Mouse (Mus musculus): Measurements from ENCODE around the gene Mrps36.
A peak's percentile ranks its signal among the peaks of the same experiment; 100 is the strongest.
"Not testable (repeated sequence)": the region's sequence is repeated elsewhere in the genome, so short reads cannot be mapped to it uniquely, and the experiment has no call there.

Mrps36 gene

DNA sequence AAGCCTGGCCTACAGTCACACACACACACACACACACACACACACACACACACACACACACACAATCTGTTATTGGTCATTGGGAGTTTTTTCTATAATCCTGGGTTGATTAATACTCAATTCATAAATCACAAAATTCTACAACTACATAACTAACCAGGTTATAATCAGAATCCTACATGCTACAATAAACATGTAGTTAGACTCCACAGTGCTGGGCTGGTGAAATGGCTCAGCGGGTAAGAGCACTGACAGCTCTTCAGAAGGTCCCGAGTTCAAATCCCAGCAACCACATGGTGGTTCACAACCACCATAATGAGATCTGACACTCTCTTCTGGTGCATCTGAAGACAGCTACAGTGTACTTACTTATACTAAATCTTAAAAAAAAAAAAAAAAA, 11.7 kb downstream of the Mrps36 start:
- no peak for DNase-seq (ENCODE audit: low read depth)

DNA sequence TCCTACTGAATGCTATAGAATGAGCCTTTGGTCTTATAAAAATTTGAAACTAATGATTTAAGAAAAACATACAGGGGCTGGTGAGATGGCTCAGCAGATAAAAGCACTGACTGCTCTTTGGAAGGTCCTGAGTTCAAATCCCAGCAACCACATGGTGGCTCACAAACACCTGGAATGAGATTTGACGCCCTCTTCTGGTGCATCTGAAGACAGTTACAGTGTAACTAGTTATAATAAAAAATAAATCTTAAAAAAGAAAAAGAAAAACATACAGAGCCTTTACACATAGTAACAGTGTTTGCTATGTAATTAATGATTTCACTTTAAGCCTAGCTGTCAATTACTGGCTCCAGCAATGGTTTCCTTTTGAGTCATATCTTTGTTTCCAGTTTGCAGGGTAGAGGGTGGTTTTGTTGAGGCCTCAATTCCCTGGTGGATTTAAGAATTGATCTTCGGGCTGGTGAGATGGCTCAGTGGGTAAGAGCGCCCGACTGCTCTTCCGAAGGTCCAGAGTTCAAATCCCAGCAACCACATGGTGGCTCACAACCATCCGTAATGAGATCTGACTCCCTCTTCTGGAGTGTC, 12.9 kb downstream of the Mrps36 start:
- not testable (repeated sequence) for DNase-seq (ENCODE audit: low read depth)

DNA sequence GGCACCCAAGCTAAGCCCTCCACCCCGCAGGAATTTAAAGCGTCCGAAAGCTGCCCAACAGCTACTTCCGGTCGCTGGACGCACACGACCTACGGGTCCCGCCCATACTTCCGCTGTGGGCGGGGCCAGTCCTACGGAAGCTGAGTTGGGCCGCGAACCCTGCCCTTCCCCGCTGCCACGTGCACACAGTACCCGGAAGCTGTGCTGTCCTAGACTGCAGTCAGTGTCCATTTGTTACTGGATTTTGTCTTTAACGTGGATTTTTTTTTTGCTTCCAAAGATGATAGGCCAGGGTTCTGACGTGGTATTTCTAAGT, 13.6 kb downstream of the Mrps36 start, which contains the start of gene Cdk7:
Gene Cdk7 (minus strand): TSS at position 79 of the 316 bp plus-strand sequence.
- peak; percentile 94 for DNase-seq (ENCODE audit: low read depth)

DNA sequence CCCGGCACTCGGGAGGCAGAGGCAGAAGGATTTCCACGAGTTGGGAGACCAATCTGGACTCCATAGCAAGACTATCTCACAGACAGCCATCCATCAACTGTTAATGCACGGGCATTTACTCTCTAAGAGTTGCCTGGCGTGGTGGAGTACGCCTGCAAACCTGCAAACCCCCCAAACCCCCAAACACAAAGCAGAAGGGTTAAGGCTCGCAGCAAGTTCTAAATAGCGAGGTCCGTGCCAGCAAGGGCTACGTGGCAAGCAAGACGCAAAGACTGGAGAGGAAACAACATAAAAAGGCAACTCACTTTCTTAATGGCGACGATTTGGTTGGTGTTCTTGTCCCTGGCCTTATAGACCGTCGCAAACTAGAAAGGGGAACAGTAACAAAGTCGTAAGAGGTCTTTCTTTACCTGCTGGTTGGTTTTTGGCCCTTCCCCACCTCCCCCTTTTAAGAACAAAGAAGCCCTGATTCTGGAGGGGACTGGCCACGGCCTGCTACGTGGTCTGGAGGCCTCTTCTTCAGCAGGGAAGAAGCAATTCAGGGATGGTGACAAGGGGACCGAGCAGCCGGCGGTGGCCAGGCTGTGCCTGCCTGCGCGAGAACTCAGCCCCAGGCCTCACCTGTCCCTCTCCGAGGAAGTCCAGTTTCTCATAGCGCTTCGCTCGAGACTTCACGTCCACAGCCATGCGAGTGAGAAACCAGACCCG, 14.2 kb downstream of the Mrps36 start:
- no peak for DNase-seq (ENCODE audit: low read depth)

DNA sequence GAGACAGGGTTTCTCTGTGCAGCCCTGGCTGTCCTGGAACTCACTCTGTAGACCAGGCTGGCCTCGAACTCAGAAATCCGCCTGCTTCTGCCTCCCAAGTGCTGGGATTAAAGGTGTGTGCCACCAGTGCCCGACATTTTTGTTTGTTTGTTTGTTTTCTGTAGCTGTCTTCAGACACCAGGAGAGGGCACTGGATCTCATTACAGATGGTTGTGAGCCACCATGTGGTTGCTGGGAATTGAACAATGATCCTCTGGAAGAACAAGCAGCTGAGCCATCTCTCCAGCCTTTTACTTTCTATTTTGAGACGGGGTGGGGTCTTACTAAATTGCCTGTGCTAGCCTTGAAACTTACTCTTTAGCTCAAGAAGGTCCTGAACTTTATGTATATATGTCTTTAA, 15.9 kb downstream of the Mrps36 start:
- DNase-seq (ENCODE audit: low read depth), result not testable (repeated sequence)

DNA sequence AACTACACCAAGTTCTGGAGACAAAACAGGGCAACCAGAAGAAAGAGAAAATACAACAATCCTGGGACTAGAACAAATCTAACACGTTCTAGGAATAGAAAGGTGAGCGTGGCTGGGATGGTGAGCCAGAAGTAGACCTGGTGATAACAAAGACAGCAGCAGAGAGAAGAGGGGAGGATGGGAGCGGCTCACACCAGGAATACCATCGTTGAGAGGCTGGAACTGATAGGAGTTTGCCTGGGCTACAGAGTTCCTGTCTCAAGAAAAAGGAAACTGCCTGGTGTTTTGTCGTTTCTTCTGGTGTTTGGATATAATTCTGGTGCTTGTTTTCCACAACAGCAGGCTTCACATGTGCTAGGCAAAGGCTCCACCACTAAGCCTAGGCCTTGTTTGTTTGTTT, 16.4 kb downstream of the Mrps36 start:
- no peak for DNase-seq (ENCODE audit: low read depth)

DNA sequence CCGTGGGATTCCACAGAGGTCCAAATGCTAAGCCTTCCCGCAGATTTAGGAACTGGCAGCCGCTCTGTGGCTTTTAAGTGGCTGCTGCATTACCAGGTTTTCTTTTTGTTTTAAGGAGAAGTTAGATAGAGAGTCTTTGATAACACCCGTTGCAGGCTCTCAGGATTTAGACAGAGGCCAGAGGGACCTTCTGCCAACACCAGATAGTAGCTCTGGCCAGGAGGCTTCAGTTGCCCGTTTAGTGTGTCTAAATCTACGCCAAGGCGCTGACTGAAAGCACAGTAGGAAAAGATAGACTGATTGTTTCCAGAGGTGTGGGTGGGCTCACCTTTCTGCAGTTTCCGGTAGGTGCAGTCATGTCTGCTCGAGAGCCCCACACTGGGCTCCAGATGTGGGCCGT, 19.3 kb downstream of the Mrps36 start:
- no peak for DNase-seq (ENCODE audit: low read depth)

DNA sequence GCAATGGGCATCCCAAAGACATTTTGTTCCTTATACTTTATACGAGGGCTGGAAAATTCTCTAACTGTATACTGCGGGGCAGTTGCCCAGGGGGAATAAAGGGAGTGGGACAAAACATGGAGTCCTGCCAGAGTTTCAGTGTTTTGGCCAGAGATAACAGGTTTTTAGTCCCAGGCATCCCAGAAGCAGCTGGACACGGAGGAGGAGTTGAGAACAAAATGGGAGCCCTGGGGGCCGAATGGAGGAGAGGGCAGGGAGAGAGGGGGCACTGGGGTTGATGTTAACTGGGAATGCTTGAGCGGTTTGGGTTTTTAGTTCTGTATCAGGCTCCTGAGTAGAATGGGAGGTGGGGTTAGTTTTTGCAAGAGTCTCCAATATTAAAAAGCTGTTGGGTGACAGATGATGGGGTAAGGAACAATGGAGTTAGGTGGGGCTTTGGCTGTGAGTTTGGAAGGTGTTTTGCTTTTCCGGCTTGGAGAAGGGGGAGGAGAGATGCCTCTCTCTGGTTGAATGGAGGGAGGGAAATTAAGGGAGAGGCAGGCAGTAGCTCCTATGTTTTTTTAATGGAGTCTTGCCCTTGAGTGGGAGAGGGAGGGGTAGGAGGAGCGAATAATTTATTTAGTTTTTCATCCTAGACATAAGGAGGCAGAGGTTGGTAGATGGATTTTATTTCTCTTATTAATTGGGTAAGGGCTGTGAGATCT, 20.3 kb downstream of the Mrps36 start:
- DNase-seq (ENCODE audit: low read depth), result no peak

DNA sequence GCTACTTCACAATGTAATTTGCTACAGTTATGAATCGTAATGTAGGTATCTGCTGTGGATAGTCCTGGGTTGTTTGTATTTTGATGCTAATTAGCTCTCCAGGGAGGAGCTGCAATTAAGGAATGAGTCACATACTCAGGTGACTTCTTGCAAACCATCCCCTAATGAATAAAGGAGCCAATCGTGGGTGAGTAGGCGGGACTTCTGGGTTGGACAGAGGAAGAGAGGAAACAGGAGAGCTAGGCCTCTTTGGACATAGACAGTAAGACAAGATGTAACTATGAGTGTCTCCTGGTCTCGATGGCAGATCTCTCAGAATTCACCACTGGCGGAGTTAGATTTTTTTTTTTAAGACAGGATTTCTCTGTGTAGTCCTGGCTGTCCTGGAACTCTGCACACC, 22.8 kb downstream of the Mrps36 start:
- DNase-seq (ENCODE audit: low read depth), result no peak

DNA sequence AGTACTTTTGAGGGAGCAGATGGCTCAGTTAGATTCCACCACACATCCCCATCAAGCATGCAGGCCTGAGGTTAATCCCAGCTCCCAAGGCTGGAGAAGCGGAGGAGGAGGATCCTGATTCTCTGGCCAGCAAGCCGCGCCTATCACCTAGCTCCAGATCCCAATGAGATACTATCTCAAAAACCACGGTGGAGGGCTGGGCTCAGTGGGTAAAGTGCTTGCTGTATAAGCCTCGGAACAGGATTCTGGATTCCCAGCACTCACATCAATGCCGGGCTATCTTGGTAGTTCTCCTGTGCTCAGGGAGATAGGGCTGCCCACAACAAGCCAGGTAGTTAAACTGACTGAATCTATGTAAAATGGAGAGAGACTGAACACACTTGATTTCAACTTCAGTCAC, 29.0 kb downstream of the Mrps36 start:
- DNase-seq (ENCODE audit: low read depth), result no peak

DNA sequence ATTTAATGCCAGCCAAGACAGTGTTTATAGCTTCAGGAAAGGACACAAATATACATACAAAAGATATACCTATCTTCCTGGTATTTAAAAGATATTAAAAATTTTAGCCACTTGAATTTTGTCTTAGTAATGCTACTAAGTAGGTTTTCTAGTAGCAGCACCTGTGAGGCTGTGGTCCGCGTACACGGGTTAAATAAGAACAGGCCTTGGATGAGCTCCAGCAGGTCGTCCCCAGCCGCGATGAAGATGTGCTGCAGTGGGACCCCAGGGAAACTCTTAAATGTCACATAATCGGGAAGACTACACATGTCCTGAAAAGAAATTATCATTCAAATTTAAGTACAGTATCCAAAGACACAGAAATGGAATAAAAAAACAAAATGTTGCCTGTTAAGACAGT, 38.3 kb downstream of the Mrps36 start:
- DNase-seq (ENCODE audit: low read depth), result no peak

DNA sequence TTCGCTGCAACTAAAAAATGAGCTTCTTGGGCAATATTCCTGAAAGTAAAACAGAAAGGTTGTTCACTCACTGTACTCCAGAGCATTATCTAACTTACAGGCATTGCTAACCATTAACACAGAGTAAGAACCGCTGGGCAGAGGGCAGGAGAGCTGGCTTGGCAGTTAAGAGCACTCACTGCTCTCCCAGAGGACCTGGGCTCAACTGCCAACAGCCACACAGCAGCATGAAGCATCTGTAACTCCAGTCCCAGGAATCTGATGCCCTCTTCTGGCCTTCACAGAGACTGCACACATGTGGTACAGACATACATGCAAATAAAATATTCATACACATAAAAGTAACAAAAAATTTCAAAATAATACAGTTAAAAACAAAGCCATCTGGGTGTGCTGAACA, 41.0 kb downstream of the Mrps36 start:
- DNase-seq (ENCODE audit: low read depth), result no peak

DNA sequence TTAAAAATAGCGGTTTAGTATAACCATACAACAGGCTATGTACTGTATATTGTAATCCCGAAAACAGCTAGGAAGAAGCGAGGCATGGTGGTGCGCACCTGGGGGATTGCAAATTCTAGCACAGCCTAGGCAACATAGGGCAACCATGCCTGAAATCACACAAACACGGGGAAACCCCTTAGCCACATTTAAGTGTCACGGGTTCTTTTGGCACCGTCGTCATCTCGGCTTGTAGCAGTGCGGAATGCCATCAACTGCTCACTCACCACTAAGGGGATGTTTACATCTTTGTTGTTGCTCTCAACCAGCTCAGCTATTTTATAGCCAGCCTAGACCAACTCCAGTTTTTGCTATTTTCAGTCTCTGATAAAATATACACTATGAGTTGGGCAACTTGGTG, 45.6 kb downstream of the Mrps36 start:
- DNase-seq (ENCODE audit: low read depth), result no peak

DNA sequence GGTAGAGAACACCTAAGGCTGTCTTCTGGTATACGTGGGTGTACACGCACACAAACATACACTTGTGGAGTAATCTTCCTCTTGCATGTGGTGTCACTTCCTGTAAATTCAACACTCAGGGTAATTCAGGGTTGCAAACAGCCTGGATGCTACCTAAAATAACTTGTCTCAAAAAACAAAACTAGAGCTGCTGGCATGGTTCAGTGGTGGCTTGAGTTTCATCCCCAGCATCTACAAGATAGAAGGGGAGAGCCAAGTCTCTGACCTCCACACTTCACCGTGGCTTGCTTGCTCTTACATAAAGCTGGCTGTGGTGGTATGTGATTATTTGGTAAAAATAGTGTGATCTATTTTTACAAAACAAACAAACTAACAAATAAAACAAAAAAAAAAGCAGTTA, 46.9 kb downstream of the Mrps36 start:
- DNase-seq (ENCODE audit: low read depth), result no peak

DNA sequence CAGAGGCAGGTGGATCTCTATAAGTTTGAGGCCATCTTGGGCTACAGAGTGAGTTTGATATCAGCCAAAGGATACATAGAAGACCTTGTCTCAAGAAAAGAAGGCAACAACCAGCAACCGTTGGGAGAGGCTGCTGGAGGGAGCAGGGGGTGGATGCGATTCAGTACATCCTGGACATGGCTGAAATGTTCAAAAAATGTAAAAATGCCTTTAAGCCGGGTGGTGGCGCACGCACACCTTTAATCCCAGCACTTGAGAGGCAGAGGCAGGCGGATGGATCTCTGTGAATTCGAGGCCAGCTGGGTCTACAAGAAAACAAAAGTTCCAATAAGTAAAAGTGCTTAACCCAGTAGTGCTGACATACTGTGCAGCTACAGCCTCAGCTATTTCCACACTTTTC, 56.9 kb downstream of the Mrps36 start:
- DNase-seq (ENCODE audit: low read depth), result no peak
